Mouse (Mus musculus) bone marrow macrophage, adult 2 months (primary cell): ENCODE results near the gene Msh3.

Source experiments
- CTCF ChIP-seq: IDR thresholded peaks from 2 replicates; pipeline ENCODE4 v1.5.1; 2012; ENCODE audit warnings: low read depth, mild to moderate bottlenecking, low read length, moderate library complexity
- POLR2A ChIP-seq: IDR thresholded peaks from 2 replicates; pipeline ENCODE4 v1.6.1; 2012; ENCODE audit warnings: mild to moderate bottlenecking, low read depth, low read length, borderline replicate concordance

DNA sequence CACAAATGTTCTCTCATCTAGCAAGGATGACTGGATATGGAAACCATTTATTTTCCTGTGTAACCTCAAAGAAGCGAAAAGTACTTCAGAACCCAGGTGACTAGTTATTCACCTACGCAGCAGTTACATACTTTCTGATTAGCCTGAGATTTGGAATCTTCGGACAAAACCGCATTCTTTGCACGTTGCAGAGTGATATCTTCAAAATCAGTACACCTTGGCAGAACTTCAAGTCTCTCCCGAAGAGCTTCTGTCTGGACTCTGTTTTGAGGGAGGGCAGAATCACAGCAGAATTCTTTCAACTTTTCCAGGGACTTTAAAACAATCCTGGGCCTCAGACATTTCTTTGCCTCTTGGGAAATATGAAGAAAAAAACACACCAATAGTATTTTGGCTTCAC lies 3.7 kb downstream of the Msh3 start:
- TF ChIP-seq CTCF = no peak
- TF ChIP-seq POLR2A = no peak
